Mouse (Mus musculus): ENCODE results near the gene Mcoln2.

Gene Mcoln2

DNA sequence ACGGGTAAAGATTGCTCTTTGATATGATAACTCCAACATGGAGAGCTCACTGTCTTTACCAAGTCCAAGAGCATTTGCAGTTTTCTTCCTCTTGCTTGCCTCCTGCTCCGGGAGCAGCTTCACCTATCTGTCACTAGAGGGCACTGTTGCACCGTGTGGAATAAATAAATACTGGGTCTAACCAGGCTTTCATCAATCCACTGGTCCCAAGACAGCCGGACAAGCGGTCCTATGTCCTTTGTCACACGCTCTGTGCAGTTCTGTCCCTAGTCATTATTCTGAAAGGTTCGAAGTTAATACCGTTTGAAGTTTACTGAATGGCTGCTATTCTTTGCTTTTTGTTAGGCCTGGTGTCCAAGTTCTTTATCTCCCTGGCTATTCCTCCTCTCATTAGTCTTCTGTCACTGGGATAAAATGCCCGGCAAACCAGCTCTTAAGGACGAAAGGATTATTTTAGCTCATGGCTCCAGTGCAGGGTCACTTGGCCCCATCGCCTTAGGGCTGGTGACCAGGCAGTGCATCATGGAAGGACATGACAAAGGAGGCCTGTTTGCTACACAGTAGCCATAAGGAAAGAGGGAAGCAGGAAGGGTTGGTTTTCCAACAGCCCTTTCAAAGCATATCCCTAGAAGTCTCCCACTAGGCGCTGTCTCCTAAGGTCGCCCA is 35.5 kb downstream of the Mcoln2 start:
- in situ Hi-C loops (cut with MboI, MseI): loop anchor here (5.0 kb wide), 3 partner anchors 97 to 238 kb away; no protein-coding TSS in a partner anchor

DNA sequence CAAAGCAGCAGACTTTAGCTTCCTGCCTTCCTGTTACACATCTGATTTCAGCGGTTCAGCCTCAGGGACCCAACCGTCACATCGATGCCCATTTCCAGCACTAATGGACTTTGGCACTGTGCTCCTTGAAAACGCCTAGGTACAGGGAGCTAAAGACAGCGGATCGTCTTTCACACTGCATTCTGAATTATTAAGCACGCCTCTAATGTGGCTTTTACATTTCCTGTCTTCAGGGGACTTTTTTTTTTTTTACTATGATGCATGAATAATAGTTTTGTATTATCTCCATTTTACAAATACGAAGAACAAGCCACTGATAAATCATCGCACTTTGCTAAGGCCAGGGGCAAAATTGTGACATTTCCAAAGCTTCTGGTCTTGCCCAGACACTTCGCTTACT is 36.4 kb downstream of the Mcoln2 start:
- in situ Hi-C loops (cut with MboI, MseI): no loop called here

DNA sequence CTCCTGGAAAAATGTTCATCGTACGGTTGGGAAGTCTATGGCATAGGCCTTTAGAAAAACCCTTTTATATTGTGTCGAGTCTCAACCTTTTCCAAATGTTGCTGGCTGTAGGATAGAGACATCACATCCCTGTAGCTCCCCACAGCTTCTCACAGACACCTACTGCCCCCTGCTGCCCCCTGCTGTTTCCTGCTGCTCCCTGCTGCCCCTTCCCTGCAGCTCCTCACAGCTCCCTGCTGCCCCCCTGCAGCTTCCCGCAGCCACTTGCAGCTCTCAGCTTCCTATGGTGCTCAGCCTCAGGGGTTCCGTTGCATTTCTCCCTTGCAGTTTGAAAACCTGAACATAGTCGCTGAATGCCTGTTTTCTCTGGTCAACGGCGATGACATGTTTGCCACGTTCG is 40.3 kb downstream of the Mcoln2 start:
- in situ Hi-C loops (cut with MboI, MseI): no loop called here

DNA sequence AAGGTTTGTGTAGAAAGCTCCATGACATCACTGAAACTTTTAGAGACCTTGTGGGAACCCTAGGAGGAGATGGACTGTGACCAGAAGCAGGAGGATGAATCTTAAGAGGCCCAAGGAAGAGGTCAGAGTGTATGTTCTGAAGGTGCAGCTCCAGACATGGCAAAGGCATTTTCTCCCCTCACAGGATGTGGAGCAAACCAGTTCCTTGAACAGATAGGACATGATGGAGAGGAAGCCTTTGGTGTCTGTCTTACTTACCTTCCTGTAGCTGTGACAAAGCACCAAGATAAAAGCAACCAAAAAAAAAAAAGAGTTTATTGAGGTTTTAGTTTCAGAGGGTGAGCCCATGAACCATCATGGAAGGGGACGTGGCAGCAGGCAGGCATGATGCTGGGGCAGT is 42.9 kb downstream of the Mcoln2 start:
- in situ Hi-C loops (cut with MboI, MseI): no loop called here

DNA sequence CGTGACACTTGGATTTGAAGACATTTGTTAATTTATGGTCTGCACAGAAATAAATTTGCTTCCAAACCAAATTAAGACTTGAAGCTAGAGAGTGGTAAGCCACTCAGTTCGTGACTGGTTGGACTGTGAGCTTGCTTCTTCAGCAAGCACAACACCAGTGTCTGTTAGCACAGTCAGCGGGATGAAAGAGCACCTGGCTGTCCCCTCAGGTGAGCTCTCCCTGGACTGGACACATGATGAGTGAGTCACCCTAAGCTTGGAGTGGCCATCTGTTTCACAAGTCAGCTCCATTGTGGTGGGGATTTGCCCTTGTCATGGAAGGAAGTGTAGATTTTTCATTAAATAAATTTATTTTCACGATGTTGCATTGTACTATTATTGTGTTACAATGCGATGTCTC is 45.5 kb downstream of the Mcoln2 start:
- in situ Hi-C loops (cut with MboI, MseI): no loop called here

DNA sequence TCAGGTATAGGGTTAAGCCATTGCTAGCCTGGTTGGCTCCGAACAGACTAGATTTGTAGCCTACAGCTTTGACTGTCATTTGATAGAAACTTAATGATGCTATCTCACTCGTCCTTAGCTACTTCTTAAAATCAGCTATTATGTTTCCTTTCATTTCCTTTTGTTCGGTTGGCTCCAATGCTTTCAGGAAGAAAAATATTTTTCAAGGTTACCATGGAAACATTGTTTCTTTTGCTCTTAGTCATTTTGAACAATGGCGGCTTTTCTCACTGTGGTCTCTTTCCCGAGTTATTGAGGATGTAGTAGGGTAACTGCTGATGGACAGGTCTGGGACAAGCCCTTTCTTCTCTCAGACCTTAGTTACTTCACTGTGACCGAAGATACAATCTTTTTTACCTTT is 46.7 kb downstream of the Mcoln2 start:
- in situ Hi-C loops (cut with MboI, MseI): no loop called here

DNA sequence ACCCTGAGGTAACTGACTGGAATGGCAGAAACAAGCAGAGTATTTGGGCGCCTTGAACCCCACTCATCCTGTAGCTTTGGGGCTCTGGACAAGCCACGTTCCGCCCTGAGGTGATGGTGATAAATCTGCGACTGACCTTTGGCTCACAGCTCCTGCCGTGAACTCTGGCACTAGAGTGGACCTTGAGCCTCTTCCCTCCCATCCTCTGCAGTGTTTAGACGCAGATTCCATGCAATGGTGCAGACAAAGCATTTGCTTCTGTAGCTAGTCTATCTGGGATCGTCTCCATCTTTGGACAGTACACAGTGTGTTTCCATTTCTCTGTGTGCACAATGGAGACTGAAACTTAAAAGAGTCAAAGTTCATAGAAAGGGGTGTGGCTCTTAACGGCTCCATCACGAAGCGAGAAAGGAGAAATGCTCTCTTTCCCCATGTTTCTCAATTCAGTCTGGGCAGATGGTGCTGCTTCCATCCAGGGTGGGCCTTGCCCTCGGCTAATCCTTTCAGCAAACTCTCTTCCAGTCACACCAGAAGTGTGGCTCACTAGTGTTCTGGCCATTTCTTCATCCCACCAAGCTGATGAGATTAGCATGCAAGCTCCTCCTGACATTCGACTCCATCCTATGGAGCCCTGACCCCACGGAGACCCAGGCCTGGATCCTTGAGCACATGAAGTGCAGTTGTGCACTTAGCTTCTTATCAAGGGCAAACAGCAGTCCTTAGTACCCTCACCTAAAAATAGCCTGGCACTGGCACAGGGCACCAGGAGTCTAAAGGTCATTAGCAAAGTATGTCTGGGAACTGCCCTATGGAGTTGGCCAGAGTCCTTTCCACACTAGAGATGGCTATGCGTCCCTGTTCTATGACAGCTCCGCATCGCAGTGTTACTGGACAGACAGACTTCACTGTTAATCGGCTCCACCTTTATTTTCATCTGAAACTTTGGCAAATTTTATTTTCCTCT is 47.4 kb downstream of the Mcoln2 start:
- in situ Hi-C loops (cut with MboI, MseI): no loop called here

DNA sequence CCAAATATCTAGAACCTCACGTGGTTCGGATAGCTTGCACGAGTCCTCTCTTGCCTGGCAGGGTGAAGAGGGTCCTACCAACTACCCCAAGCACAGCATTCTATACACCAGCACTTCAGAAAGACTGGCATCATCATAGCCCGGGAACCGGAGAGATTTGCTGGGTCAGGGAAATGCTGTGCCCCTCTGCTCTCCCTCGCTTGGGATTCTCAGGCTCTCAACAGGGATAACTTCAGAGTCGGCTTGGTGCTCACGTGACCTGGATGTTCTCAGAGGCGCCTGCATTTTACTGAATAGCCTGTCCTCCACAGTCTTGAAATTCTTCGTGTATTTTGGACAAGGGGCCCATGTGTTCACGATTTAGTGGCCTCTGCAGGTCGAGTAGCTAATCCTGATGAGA is 48.2 kb downstream of the Mcoln2 start:
- in situ Hi-C loops (cut with MboI, MseI): no loop called here

DNA sequence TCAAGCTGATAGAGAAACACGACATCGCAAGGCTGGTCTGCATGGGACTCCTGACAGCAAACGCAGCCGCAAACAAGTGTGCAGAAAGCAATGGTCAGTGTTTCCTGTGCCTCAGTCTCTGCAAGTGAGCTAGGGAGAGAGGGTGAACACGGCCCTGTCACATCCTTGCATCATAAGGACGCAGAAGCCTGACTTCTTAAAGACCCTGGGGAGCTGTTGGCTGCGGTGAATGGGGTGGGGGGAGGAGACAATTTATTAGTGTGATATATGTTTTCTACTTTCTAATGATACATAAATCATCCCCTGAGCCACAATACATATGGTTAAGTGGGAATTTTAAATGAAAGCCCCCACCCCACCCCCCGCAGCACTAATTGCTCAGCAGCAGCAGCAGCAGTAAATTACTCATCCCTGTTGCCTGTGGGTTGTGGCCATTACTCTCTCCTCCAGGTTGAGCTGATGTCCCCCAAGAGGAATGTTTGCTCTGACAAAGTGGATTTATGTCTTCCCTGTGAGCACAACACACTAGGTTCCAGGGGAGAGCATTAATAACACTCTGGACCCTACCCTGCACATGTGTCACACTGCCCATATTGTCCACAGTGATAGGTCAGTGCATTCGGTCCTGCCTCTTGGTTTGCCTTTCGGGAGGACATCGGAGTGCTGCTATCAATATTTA is 49.3 kb downstream of the Mcoln2 start:
- in situ Hi-C loops (cut with MboI, MseI): no loop called here

DNA sequence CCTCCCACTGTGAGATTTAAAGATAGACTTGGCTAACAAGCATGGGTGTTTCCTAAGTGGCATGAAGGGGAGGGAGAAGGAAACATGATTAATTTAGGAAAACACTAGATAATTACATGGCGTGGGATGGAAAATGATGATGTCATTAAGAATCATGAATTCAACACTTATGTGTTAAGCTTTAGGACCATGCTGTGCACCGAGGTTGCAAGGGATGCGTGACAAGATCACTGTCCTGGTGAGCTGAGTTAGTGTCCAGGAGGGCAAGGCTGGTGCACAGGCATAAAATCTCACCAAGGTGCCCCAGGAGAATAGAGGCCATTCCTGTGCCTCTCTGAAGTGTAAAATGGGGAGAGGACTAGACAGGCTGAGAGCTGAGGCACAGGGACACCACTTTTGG is 49.9 kb downstream of the Mcoln2 start:
- in situ Hi-C loops (cut with MboI, MseI): no loop called here

DNA sequence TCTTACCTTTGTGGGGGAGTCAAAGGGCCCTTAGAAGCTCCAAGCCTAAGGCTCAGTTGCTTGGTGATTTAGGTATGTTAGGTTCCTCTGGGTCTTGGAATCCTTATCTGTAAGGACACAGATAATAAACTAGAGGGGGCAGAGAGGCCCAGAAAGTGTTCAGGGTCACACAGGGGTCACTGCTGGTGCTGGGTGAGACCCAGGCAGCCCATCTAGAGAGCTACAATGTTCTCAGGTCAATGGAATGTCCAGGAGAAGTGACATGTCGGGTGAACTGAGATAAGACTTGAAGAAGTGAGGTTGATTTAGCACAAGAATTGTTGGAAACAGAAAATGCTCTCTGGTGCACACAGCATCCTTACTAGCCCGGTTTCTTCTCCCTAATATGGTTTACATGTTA is 54.7 kb downstream of the Mcoln2 start:
- in situ Hi-C loops (cut with MboI, MseI): no loop called here

DNA sequence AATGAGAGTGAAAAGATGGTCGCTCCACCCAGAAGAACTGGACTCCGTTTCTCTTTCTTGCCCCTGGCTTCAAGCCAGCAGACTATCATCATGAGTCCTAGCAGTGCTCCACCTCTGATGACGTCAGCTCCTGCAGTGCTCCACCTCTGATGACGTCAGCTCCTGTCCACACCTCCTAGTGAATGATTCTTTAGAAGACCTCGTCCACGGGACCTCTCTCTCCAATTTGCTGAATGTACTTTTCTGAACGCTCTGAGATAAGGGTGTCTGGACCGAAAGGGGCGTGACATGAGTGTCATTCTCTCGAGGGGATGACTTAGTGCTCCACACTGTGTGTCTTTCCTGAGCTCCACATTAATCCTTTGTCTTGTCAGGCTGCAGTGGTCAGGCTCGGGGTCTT is 55.7 kb downstream of the Mcoln2 start:
- in situ Hi-C loops (cut with MboI, MseI): no loop called here

DNA sequence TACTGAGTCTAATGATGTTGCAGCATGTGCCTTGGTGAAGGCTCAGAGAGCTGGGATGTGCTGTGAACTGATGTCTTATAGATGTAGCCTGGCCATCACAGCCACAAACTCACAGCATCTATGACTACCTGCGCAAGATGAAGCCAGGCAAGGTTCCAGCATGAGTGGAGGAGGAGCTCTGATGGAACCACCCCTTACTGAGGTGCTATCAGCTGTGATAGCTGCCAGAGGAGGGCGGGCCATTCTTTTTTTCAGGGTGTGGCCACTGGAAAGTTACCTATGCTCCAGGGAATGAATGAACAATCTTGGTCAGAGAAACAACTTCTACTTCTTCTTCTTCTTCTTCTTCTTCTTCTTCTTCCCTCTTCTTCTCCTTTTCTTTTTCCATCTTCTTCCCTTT is 57.0 kb downstream of the Mcoln2 start:
- in situ Hi-C loops (cut with MboI, MseI): no loop called here

DNA sequence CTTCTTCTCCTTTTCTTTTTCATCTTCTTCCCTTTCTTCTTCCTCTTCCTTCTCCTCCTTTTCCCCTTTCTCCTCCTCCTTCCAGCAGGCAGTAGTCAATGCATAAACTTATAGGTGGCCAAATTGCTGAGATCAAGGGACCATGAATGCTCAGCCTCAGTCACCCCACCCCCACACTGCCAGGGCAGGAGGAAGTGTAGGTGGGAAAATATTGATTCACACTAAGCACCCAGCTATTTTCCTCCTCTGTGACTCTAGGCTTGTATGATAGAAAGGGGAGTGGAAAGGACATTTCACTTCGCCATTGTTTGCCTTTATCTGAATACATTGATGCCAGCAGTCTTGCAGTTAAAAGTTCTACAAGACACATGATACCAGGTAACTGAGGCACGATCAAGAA is 57.8 kb downstream of the Mcoln2 start:
- in situ Hi-C loops (cut with MboI, MseI): no loop called here

DNA sequence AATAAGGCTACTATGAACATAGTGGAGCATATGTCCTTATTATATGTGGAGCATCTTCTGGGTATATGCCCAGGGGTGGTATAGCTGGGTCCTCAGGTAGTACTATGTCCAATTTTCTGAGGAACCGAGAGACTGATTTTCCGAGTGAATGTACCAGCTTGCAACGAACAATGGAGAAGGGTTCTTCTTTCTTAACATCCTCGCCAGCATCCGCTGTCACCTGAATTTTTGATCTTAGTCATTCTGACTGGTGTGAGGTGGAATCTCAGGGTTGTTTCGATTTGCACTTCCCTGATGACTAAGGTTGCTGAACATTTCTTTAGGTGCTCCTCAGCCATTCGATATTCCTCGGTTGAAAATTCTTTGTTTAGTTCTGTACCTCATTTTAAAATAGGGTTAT is 60.1 kb downstream of the Mcoln2 start:
- in situ Hi-C loops (cut with MboI, MseI): loop anchor here (5.0 kb wide), 1 partner anchor 58 kb away; no protein-coding TSS in a partner anchor

DNA sequence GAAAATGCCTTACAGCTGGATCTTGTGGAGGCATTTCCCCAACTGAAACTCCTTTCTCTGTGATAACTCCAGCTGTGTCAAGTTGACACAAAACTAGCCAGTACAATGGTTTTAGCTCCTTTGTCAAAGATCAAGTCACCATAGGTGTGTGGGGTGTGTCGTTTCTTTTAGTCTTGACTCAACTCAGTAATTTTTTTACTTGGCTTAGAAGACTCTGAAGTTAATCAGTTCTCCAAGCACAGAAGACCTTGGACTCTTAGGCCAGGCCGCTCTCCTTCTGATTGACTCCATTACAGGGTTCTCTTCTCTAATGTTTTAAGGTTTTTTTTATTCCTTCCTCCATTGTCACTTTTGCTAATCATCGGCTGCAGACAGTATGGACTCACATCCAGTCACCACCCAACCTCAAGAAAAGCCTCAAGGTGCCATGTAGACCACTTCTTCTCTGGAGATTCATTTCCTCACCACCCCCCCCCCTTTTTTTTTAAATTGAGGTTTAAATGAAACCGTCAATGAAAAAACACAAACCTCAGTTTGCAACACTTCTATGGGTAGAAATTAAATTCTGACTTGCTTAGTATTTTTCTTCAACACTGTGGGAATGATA is 61.6 kb downstream of the Mcoln2 start:
- in situ Hi-C loops (cut with MboI, MseI): loop anchor here (5.0 kb wide), 1 partner anchor 56 kb away; no protein-coding TSS in a partner anchor

DNA sequence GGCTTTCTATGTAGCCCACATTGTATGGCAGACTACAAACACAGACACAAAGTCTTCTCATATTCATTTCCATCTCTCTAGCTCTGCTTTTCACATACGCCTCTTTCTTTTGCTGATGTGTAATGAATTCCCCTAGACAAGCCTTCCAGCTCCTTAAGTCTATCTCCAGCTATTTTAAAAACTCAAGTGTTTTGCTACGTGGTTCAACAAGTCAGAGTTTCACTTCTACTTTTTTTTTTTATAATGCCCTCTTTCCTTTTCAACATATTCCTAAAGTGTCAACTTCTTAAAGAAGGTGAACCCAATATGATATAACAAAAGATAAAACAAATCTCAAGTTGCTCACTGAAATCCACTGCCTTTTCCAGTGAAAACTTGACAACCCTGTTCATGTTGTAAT is 62.3 kb downstream of the Mcoln2 start:
- in situ Hi-C loops (cut with MboI, MseI): loop anchor here (5.0 kb wide), 1 partner anchor 55 kb away; no protein-coding TSS in a partner anchor

DNA sequence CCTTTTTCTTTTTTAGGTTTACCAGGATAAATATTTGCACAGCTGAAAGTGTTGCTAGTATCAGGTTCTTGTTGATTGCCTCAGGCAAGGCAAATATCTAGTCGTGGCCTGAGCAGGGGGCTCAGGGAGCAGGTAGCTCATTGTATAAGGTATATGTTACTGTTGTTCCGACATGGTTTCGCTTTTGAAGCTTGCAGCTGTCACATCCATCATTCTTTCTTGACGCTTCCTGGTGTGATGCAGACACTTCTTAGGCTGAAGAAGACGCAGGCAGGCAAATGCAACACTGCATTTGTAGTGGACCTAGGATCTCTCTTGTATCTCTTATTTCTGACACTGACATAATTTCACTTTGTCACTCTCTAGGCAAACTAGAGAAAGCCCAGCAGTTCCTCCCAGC is 63.7 kb downstream of the Mcoln2 start:
- in situ Hi-C loops (cut with MboI, MseI): loop anchor here (5.0 kb wide), 1 partner anchor 54 kb away; no protein-coding TSS in a partner anchor

DNA sequence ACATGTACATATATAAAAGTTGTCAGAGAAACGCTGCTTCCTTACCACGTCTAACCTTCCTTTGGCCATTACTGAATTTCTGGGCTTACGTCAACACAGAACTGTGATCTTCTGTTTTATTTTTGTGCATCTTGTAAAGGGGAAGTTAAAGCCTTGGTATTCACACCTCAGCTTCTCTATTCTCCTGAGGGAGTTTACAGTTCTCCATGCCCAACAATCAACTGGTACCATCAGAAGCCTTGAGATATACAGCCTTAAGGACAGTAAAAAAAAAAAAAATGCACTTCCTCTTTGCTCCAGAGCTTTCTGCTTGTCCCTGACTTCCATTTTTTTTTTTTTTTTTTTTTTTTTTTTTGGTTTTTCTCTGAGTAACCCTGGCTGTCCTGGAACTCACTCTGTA is 66.9 kb downstream of the Mcoln2 start:
- in situ Hi-C loops (cut with MboI, MseI): no loop called here

DNA sequence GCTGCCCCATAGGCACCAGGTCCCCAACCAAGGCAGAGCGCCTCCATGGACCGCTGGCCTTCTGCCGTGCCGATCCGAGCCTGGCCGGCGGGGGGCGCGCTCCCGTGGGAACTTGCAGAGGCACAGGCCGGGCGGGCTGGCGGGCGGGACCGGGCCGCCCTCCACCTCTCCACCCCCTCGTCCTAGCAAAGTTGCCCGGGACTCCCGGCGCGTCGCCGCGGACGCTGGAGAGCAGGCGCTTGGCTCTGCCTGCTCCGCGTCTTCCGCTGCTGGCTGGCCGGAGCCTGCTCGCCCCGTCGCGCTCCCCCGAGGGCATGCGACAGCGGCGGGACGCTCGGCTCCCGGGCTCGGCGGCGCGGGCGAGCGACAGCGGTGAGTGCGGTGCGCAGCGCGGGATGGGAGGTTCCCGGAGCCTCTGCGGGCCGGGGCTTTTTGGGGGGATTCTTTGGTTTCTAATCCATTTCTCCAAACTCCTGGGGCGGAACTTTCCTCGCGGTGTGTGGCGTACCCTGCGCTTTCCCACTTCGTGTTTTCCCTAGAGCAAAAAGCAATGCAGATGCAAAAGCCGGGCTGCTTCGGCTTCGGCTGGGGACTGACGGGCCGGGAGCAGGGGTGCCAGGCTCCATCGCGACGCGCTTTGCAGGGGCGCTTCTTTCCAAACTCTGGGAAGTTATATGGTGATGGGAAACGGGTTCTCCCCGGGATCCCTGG is 71.3 kb downstream of the Mcoln2 start, which contains the start of gene Lpar3:
Gene Lpar3 (plus strand): TSS at position 188 of the 711 bp plus-strand sequence.
- in situ Hi-C loops (cut with MboI, MseI): no loop called here

DNA sequence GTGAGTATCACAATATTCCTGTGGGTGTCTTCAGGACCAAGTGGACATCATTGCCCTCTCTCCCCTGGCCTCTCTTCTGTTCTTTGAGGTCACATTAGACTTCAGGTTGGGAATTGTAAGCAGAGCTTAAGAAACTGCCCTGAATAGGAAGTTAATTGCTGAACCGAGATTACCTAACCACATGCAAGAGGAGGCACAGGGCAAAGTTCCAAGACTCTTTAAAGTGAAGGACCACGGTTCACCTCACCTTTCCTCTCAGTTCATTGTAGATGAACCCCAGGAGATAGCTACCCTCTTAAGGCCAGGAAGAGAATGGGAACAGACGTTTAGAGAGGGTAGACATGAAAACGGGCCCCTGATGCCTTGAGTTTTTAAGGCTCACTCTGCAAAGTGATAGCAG is 74.6 kb downstream of the Mcoln2 start:
- in situ Hi-C loops (cut with MboI, MseI): no loop called here

All from T-helper 2 cell (primary cell).